Mouse (Mus musculus): ENCODE measurements around the gene Igsf23. TPM values are rescaled to one million over a fixed set of nuclear protein-coding genes. Genes with fewer than 3 reads are reported as not detected.
"Not testable (repeated sequence)": the region's sequence is repeated elsewhere in the genome, so short reads cannot be mapped to it uniquely, and the experiment has no call there.

Igsf23 gene
- polyA plus RNA-seq, 1 experiment from 2014 or later, result 2.2 TPM

DNA sequence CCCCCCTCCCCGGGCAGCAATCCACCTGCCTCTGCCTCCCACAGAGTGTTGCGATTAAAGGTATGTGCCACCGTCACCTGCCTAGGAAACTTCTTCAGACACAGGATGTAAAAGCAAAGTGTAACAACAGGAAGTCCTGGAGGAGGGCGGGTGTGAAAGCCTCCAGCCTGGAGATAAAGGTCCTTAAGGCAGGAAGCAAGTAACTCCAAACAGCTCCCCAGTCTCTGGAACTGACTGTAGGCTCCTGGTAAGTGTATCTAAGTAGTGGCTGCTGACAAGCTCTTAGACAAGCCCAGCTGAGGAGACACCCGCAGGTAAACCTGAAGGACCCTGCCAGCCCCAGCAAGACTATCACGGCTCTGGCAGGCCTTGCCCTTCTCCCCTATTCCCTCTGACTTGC, 10.3 kb downstream of the Igsf23 start:
- 5% methylated on average over 5 of the region's 6 CpGs for WGBS
- H3K36me3 ChIP-seq (ENCODE audit: control insufficient read depth, insufficient read depth), result no peaks in the 10 kb centered on the region
- peak overlapping the region; percentile 45; the same call in 1 of the 2 replicates for H3K9ac ChIP-seq (ENCODE audit: low read length)
- 0 out of 2 replicates have a peak, but pooled peaks cover 2% of the 10 kb centered on the region for H3K27me3 ChIP-seq (ENCODE audit: control insufficient read depth, insufficient read depth, low read length)
- H3K4me3 ChIP-seq (ENCODE audit: low read length), result no peak overlapping the region
- H3K27ac ChIP-seq (ENCODE audit: low read length), result peak overlapping the region; percentile 83
- ATAC-seq (replicated peaks; ENCODE audit: extremely low read depth, insufficient read depth, low FRiP score), result peak; percentile 50
- peaks cover 26% of the 10 kb centered on the region for H3K4me1 ChIP-seq (ENCODE audit: control insufficient read depth, insufficient read depth, low read length)
- H3K9me3 ChIP-seq (replicated peaks; ENCODE audit: control insufficient read depth, low read length), result no peaks in the 10 kb centered on the region
- peak overlapping the region; percentile 39; the same call in 1 of the 2 replicates for H3K4me2 ChIP-seq (ENCODE audit: low read depth, low read length)

- no peak overlapping the region for H3K4me3 ChIP-seq (ENCODE audit: low read length)
- H3K4me1 ChIP-seq (ENCODE audit: control insufficient read depth, insufficient read depth, low read length), result peaks cover 30% of the 10 kb centered on the region
- no peak overlapping the region for H3K9ac ChIP-seq (ENCODE audit: low read length)
- H3K9me3 ChIP-seq (replicated peaks; ENCODE audit: control insufficient read depth, low read length), result no peaks in the 10 kb centered on the region
- peak overlapping the region; percentile 39; the same call in 1 of the 2 replicates for H3K4me2 ChIP-seq (ENCODE audit: low read depth, low read length)
- H3K27ac ChIP-seq (ENCODE audit: low read length), result peak overlapping the region; percentile 83
- H3K36me3 ChIP-seq (ENCODE audit: control insufficient read depth, insufficient read depth), result no peaks in the 10 kb centered on the region
- ATAC-seq (replicated peaks; ENCODE audit: extremely low read depth, insufficient read depth, low FRiP score), result peak; percentile 81
- H3K27me3 ChIP-seq (ENCODE audit: control insufficient read depth, insufficient read depth, low read length), result 0 out of 2 replicates have a peak, but pooled peaks cover 2% of the 10 kb centered on the region
- WGBS, result 39% methylated on average over 11 of the region's 12 CpGs
Observed at GRCm38 (mm10) chr7:19939555-19940235, 10.9 kb downstream of the Igsf23 start.

GRCm38 (mm10) chr7:19937229-19937821, 13.2 kb downstream of the Igsf23 start:
- Histone ChIP-seq H3K36me3 (ENCODE audit: control insufficient read depth, insufficient read depth) (no peaks in the 10 kb centered on the region), H3K4me3 (ENCODE audit: low read length) (no peak overlapping the region), H3K27me3 (ENCODE audit: control insufficient read depth, insufficient read depth, low read length) (0 out of 2 replicates have a peak, but pooled peaks cover 2% of the 10 kb centered on the region), H3K9me3 (replicated peaks; ENCODE audit: control insufficient read depth, low read length) (no peaks in the 10 kb centered on the region), H3K4me1 (ENCODE audit: control insufficient read depth, insufficient read depth, low read length) (peaks cover 43% of the 10 kb centered on the region), H3K9ac (ENCODE audit: low read length) (no peak overlapping the region), H3K27ac (ENCODE audit: low read length) (no peak overlapping the region; the same call in 1 of the 2 replicates), H3K4me2 (ENCODE audit: low read depth, low read length) (no peak overlapping the region)
- 74% methylated on average over 11 of the region's 11 CpGs for WGBS
- no peak for ATAC-seq (replicated peaks; ENCODE audit: extremely low read depth, insufficient read depth, low FRiP score)

GRCm38 (mm10) chr7:19935961-19936360, 14.6 kb downstream of the Igsf23 start:
- Histone ChIP-seq H3K4me1 (ENCODE audit: control insufficient read depth, insufficient read depth, low read length) (peaks cover 46% of the 10 kb centered on the region), H3K27ac (ENCODE audit: low read length) (peak overlapping the region; percentile 66), H3K9ac (ENCODE audit: low read length) (no peak overlapping the region), H3K4me3 (ENCODE audit: low read length) (no peak overlapping the region), H3K9me3 (replicated peaks; ENCODE audit: control insufficient read depth, low read length) (no peaks in the 10 kb centered on the region), H3K4me2 (ENCODE audit: low read depth, low read length) (no peak overlapping the region), H3K27me3 (ENCODE audit: control insufficient read depth, insufficient read depth, low read length) (0 out of 2 replicates have a peak, but pooled peaks cover 2% of the 10 kb centered on the region), H3K36me3 (ENCODE audit: control insufficient read depth, insufficient read depth) (no peaks in the 10 kb centered on the region)
- WGBS, result 54% methylated on average over 6 of the region's 6 CpGs
- no peak for ATAC-seq (replicated peaks; ENCODE audit: extremely low read depth, insufficient read depth, low FRiP score)

DNA sequence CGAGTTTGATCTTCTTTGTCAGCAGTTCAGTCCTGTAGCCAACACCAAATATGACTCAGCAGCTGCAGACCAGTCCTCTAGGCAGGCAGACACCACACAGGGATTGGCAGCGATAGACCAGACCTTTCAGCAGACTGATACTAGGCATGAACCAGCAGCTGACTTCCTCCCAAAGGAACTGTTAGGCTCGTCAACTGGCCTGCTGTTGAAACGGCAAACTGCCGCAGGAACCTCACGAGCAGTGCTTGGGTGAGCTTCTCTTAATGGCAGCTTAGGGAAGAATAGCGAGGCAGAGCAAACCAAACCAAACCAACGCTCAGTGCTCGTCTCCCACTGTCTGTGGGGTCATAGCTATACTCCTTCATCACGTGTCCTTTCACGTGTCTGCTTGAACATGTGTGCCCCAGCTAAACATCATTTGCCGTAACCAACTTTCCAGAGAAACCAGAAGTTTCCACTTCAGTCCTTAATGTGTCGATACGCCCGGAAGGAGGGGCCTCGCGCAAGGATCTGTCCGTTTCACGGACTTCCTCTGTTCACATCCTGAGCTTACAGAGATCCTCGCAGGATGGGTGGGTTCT, 15.3 kb downstream of the Igsf23 start:
- H3K4me3 ChIP-seq (ENCODE audit: low read length), result no peak overlapping the region
- no peaks in the 10 kb centered on the region for H3K9me3 ChIP-seq (replicated peaks; ENCODE audit: control insufficient read depth, low read length)
- H3K36me3 ChIP-seq (ENCODE audit: control insufficient read depth, insufficient read depth), result no peaks in the 10 kb centered on the region
- 0 out of 2 replicates have a peak, but pooled peaks cover 2% of the 10 kb centered on the region for H3K27me3 ChIP-seq (ENCODE audit: control insufficient read depth, insufficient read depth, low read length)
- WGBS, result 49% methylated on average over 20 of the region's 20 CpGs
- peak overlapping the region; percentile 34; the same call in 1 of the 2 replicates for H3K4me2 ChIP-seq (ENCODE audit: low read depth, low read length)
- ATAC-seq (replicated peaks; ENCODE audit: extremely low read depth, insufficient read depth, low FRiP score), result no peak
- H3K9ac ChIP-seq (ENCODE audit: low read length), result peak overlapping the region; percentile 12; the same call in 1 of the 2 replicates
- peak overlapping the region; percentile 66 for H3K27ac ChIP-seq (ENCODE audit: low read length)
- peaks cover 39% of the 10 kb centered on the region for H3K4me1 ChIP-seq (ENCODE audit: control insufficient read depth, insufficient read depth, low read length)

DNA sequence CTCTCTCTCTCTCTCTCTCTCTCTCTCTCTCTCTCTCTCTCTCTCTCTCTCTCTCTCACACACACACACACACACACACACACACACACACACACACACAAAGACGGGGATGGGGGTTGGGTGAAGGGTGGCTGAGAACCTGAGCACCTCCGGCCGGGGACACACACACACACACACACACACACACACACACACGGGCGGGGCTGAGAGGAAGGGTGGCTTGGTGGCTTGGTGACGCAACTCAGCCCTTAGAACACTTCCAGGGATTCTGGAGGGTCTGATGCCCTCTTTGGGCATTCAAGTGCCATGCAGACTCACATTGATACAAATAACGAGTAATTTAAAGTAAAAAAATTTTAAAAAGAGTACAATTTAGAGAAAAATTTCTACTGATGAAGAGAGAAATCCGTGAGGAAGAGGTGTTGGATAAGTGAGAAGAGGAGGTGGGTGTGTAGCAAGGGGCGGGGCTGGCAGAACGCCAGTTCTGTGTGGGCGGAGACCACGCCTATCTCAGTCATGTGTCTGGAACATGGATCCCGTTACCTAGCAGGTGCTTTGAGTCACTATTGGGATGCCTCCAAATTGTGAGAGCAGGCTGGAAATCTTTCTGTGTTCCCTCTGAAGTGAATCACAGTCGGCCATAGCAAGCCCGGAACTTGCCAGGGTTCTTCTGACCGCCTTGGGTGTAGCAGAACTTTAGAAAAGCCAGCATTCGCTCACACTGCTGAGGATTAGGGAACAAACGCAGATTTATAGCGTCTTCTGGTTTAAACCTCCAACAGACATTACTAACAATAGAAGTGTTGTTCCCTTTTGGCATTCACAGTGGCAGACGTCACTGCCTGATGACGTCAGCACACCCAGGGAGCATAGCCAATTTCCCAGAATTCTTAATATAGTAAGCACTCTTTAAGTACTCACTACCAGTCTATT, 17.4 kb downstream of the Igsf23 start:
- Histone ChIP-seq H3K27ac (ENCODE audit: low read length) (peak overlapping the region; percentile 93), H3K4me1 (ENCODE audit: control insufficient read depth, insufficient read depth, low read length) (peaks cover 33% of the 10 kb centered on the region), H3K9me3 (replicated peaks; ENCODE audit: control insufficient read depth, low read length) (no peaks in the 10 kb centered on the region), H3K4me3 (ENCODE audit: low read length) (peak overlapping the region; percentile 34), H3K36me3 (ENCODE audit: control insufficient read depth, insufficient read depth) (no peaks in the 10 kb centered on the region), H3K4me2 (ENCODE audit: low read depth, low read length) (peak overlapping the region; percentile 70), H3K27me3 (ENCODE audit: control insufficient read depth, insufficient read depth, low read length) (0 out of 2 replicates have a peak, but pooled peaks cover 2% of the 10 kb centered on the region), H3K9ac (ENCODE audit: low read length) (peak overlapping the region; percentile 60)
- WGBS, result 17% methylated on average over 21 of the region's 21 CpGs
- peak; percentile 72 for ATAC-seq (replicated peaks; ENCODE audit: extremely low read depth, insufficient read depth, low FRiP score)

DNA sequence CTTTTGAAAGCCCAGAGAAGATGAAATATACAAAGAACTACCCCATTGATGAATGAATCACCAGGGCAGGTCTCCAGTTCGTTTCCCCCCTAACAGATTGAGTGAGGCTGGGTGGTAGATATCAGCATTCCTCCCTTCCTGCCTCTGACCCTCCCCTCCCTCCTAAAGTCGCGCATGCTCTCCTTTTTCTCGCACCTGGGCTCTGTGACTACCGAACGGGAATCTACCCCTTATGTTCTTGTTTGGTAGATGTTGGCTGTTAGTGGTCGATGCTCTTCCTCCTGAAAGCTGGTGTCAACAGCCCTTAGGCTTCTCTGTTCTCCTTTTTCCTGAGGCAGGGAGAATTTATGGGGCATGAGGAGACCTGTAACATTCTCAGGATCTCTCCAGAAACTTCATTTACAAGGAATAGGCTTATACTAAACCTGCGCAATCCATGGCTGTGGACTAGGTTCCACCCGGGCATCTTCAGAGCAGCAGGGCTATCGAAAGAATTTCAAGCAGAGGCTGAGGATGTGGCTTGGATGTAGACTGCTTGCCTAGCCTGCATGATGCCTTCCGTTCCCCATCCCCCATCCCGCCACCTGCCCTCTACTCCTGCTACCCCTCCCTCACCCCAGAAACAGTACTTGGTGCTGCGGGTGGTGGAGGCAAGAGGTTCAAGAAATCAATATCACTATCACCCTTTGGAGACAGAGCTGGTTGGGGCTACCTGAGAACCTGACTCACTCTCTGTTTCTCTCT, 18.3 kb downstream of the Igsf23 start:
- Histone ChIP-seq H3K9me3 (replicated peaks; ENCODE audit: control insufficient read depth, low read length) (no peaks in the 10 kb centered on the region), H3K9ac (ENCODE audit: low read length) (no peak overlapping the region), H3K4me3 (ENCODE audit: low read length) (no peak overlapping the region), H3K36me3 (ENCODE audit: control insufficient read depth, insufficient read depth) (no peaks in the 10 kb centered on the region), H3K27me3 (ENCODE audit: control insufficient read depth, insufficient read depth, low read length) (no peaks in the 10 kb centered on the region), H3K4me1 (ENCODE audit: control insufficient read depth, insufficient read depth, low read length) (peaks cover 30% of the 10 kb centered on the region), H3K27ac (ENCODE audit: low read length) (peak overlapping the region; percentile 2; the same call in 1 of the 2 replicates), H3K4me2 (ENCODE audit: low read depth, low read length) (peak overlapping the region; percentile 70)
- ATAC-seq (replicated peaks; ENCODE audit: extremely low read depth, insufficient read depth, low FRiP score), result no peak
- 19% methylated on average over 13 of the region's 13 CpGs for WGBS

GRCm38 (mm10) chr7:19930481-19930880, 20.1 kb downstream of the Igsf23 start:
- not testable (repeated sequence) for H3K36me3 ChIP-seq (ENCODE audit: control insufficient read depth, insufficient read depth)

More at GRCm38 (mm10) chr7:19930481-19930880, 20.1 kb downstream of the Igsf23 start:
- not testable (repeated sequence) for H3K9ac ChIP-seq (ENCODE audit: low read length); H3K4me2 ChIP-seq (ENCODE audit: low read depth, low read length); H3K27me3 ChIP-seq (ENCODE audit: control insufficient read depth, insufficient read depth, low read length); ATAC-seq (replicated peaks; ENCODE audit: extremely low read depth, insufficient read depth, low FRiP score); H3K27ac ChIP-seq (ENCODE audit: low read length); H3K9me3 ChIP-seq (replicated peaks; ENCODE audit: control insufficient read depth, low read length); H3K4me3 ChIP-seq (ENCODE audit: low read length)
- H3K4me1 ChIP-seq (ENCODE audit: control insufficient read depth, insufficient read depth, low read length), result peaks cover 26% of the 10 kb centered on the region
- WGBS, result 69% methylated on average over 6 of the region's 6 CpGs

Data from heart, embryonic 16.5 days (tissue).